Mouse (Mus musculus): ENCODE results near the gene Trim8.

- no peak for TF ChIP-seq EP300 (IDR thresholded peaks at IDR 0.05)
- no peak for TF ChIP-seq CTCF (IDR thresholded peaks at IDR 0.05)
Measured at GRCm38 (mm10) chr19:46518352-46518787, 16.9 kb downstream of the Trim8 start.

All from lung, postnatal 0 days (tissue).